Mouse (Mus musculus): ENCODE data around the gene Btg2. TPM values are rescaled to one million over a fixed set of nuclear protein-coding genes. Genes with fewer than 3 reads are reported as not detected.

Btg2 gene
- total and polyA plus RNA-seq, 3 experiments: 18.9 to 55.2 (median 20.3) TPM

- peak; percentile 56 for DNase-seq
These were observed 692 bp downstream of the Btg2 start for GRCm38 (mm10) chr1:134078061-134078795.

GRCm38 (mm10) chr1:134077389-134078060, 1.4 kb downstream of the Btg2 start:
- DNase-seq: peak; percentile 49

- no peak for DNase-seq
These were observed 2.1 kb downstream of the Btg2 start for GRCm38 (mm10) chr1:134076789-134077188.

GRCm38 (mm10) chr1:134075532-134075931, 3.4 kb downstream of the Btg2 start:
- DNase-seq: no peak

GRCm38 (mm10) chr1:134074606-134075005, 4.3 kb downstream of the Btg2 start:
- no peak for DNase-seq

GRCm38 (mm10) chr1:134074184-134074583, 4.7 kb downstream of the Btg2 start:
- DNase-seq: no peak

GRCm38 (mm10) chr1:134073658-134074057, 5.3 kb downstream of the Btg2 start:
- DNase-seq: no peak

- DNase-seq: no peak
These were observed 5.8 kb downstream of the Btg2 start for GRCm38 (mm10) chr1:134073061-134073564.

GRCm38 (mm10) chr1:134071411-134072018, 7.4 kb downstream of the Btg2 start:
- no peak for DNase-seq

- no peak for DNase-seq
These were observed 8.7 kb downstream of the Btg2 start for GRCm38 (mm10) chr1:134070099-134070669.

- no peak for DNase-seq
These were observed 11.7 kb downstream of the Btg2 start for GRCm38 (mm10) chr1:134067143-134067619.

- DNase-seq: no peak
These were observed 12.4 kb downstream of the Btg2 start for GRCm38 (mm10) chr1:134066554-134066953.

- DNase-seq: peak; percentile 49
These were observed 13.6 kb downstream of the Btg2 start for GRCm38 (mm10) chr1:134065241-134065809.

- no peak for DNase-seq
These were observed 14.6 kb downstream of the Btg2 start for GRCm38 (mm10) chr1:134064296-134064831.

- DNase-seq: no peak
These were observed 15.2 kb downstream of the Btg2 start for GRCm38 (mm10) chr1:134063773-134064125.

GRCm38 (mm10) chr1:134063086-134063772, 15.7 kb downstream of the Btg2 start:
- DNase-seq: peak; percentile 71

GRCm38 (mm10) chr1:134062411-134063085, 16.4 kb downstream of the Btg2 start:
- DNase-seq: no peak

- no peak for DNase-seq
These were observed 17.0 kb downstream of the Btg2 start for GRCm38 (mm10) chr1:134061915-134062314.

- DNase-seq: peak; percentile 96
These were observed 17.9 kb downstream of the Btg2 start for GRCm38 (mm10) chr1:134060849-134061569.

Data from adrenal gland, adult 2 months (tissue).